Mouse (Mus musculus) embryonic facial prominence, embryonic 11.5 days (tissue): ENCODE results near the gene Sox21. TPM values are rescaled to one million over a fixed set of nuclear protein-coding genes. Genes with fewer than 3 reads are reported as not detected.

Source experiments
- ATAC-seq: fragments of 200-750 bp; cut with Nextera tagmentation; replicated peaks from 2 replicates; pipeline ENCODE4 v1.8.0; 2017; ENCODE audit warnings: low read depth; ENCODE audit not compliant: insufficient number of reproducible peaks, low FRiP score, low TSS enrichment
- DNase-seq: peaks from one replicate; pipeline ENCODE4 v3.0.0-alpha.2; 2015; ENCODE audit warnings: low spot score
- H3K27ac ChIP-seq: fragments of 300-500 bp; sonication (generic); replicated peaks from 2 replicates; pipeline ENCODE4 v1.5.1; 2014; ENCODE audit warnings: mild to moderate bottlenecking, low read depth, low read length, control low read depth
- H3K27me3 ChIP-seq: fragments of 300-500 bp; sonication (generic); 2 replicates; pipeline ENCODE4 v1.6.1; 2014; ENCODE audit warnings: mild to moderate bottlenecking, low read length, moderate library complexity, mixed read lengths; ENCODE audit not compliant: control insufficient read depth, insufficient read depth
- H3K36me3 ChIP-seq: fragments of 300-500 bp; sonication (generic); replicated peaks from 2 replicates; pipeline ENCODE4 v1.6.1; 2014; ENCODE audit warnings: low read depth, mild to moderate bottlenecking, low read length, moderate library complexity, mixed read lengths; ENCODE audit not compliant: control insufficient read depth, insufficient read depth
- H3K4me1 ChIP-seq: fragments of 300-500 bp; sonication (generic); 2 replicates; pipeline ENCODE4 v1.6.1; 2014; ENCODE audit warnings: low read length, mixed read lengths; ENCODE audit not compliant: control insufficient read depth, insufficient read depth
- H3K4me2 ChIP-seq: fragments of 300-500 bp; sonication (generic); 2 replicates; pipeline ENCODE4 v1.6.1; 2014; ENCODE audit warnings: low read depth, mild to moderate bottlenecking, control low read depth, low read length, moderate library complexity
- H3K4me3 ChIP-seq: fragments of 300-500 bp; sonication (generic); 2 replicates; pipeline ENCODE4 v1.5.1; 2014; ENCODE audit warnings: low read depth, low read length, control low read depth
- H3K9ac ChIP-seq: fragments of 300-500 bp; sonication (generic); replicated peaks from 2 replicates; pipeline ENCODE4 v1.6.1; 2014; ENCODE audit warnings: mild to moderate bottlenecking, control low read depth, low read length
- H3K9me3 ChIP-seq: fragments of 300-500 bp; sonication (generic); replicated peaks from 2 replicates; pipeline ENCODE4 v1.6.1; 2016; ENCODE audit warnings: mild to moderate bottlenecking, low read length, inconsistent platforms, mixed read lengths; ENCODE audit not compliant: control insufficient read depth
- WGBS: fragments of 180-500 bp; shearing (Covaris S2); extraction: QIAGEN DNeasy Blood & Tissue Kit; methylation state at CpG from one replicate; pipeline ENCODE4 v1.1.7; 2014; 5-methylcytosine and 5-hydroxymethylcytosine counted together
- polyA plus RNA-seq: library from polyadenylated mRNA; unstranded; fragments of >200 nt; fragmentation: Nextera tagmentation; extraction: Ambion mirVana; gene quantifications from 2 replicates; pipeline ENCODE4 v1.2.1, GENCODE M21; 2014

Gene Sox21
- polyA plus RNA-seq, 1 experiment from 2014 or later = 5.0 TPM

GRCm38 (mm10) chr14:118212188-118212804 lies 24.5 kb downstream of the Sox21 start:
- H3K4me2 ChIP-seq = no peak overlapping the region
- H3K36me3 ChIP-seq = no peaks in the 10 kb centered on the region
- no peaks in the 10 kb centered on the region for H3K9me3 ChIP-seq
- DNase-seq (no peak), ATAC-seq (no peak)
- H3K27ac ChIP-seq = no peak overlapping the region
- H3K4me1 ChIP-seq = no peaks in the 10 kb centered on the region
- H3K27me3 ChIP-seq = no peaks in the 10 kb centered on the region
- WGBS = 81% methylated on average over 15 of the region's 15 CpGs
- H3K4me3 ChIP-seq = no peak overlapping the region
- H3K9ac ChIP-seq = no peak overlapping the region

GRCm38 (mm10) chr14:118209642-118210041 lies 27.2 kb downstream of the Sox21 start:
- Histone ChIP-seq H3K4me3 (no peak overlapping the region), H3K4me1 (no peaks in the 10 kb centered on the region), H3K4me2 (no peak overlapping the region), H3K36me3 (no peaks in the 10 kb centered on the region), H3K9me3 (no peaks in the 10 kb centered on the region), H3K27ac (no peak overlapping the region), H3K27me3 (no peaks in the 10 kb centered on the region), H3K9ac (no peak overlapping the region)
- WGBS = 21% methylated on average over 5 of the region's 5 CpGs
- peak; percentile 80 for DNase-seq
- ATAC-seq = no peak

GRCm38 (mm10) chr14:118207347-118207746 lies 29.5 kb downstream of the Sox21 start:
- WGBS = 81% methylated on average over 3 of the region's 3 CpGs
- Histone ChIP-seq H3K36me3 (no peaks in the 10 kb centered on the region), H3K27me3 (no peaks in the 10 kb centered on the region), H3K4me3 (no peak overlapping the region), H3K4me1 (no peaks in the 10 kb centered on the region), H3K4me2 (no peak overlapping the region), H3K9ac (no peak overlapping the region), H3K9me3 (no peaks in the 10 kb centered on the region), H3K27ac (no peak overlapping the region)
- ATAC-seq (no peak), DNase-seq (no peak)

- Histone ChIP-seq H3K27ac (no peak overlapping the region), H3K9me3 (no peaks in the 10 kb centered on the region), H3K4me3 (no peak overlapping the region), H3K9ac (no peak overlapping the region), H3K36me3 (no peaks in the 10 kb centered on the region), H3K4me2 (no peak overlapping the region), H3K4me1 (no peaks in the 10 kb centered on the region), H3K27me3 (no peaks in the 10 kb centered on the region)
- ATAC-seq (no peak), DNase-seq (no peak)
- 81% methylated on average over 7 of the region's 7 CpGs for WGBS
Measured at GRCm38 (mm10) chr14:118203031-118203430, 33.8 kb downstream of the Sox21 start.

- Histone ChIP-seq H3K27me3 (no peaks in the 10 kb centered on the region), H3K4me2 (no peak overlapping the region), H3K36me3 (no peaks in the 10 kb centered on the region), H3K4me3 (no peak overlapping the region), H3K4me1 (no peaks in the 10 kb centered on the region), H3K9ac (no peak overlapping the region), H3K27ac (no peak overlapping the region), H3K9me3 (no peaks in the 10 kb centered on the region)
- ATAC-seq (no peak), DNase-seq (no peak)
- 86% methylated on average over 5 of the region's 5 CpGs for WGBS
Measured at GRCm38 (mm10) chr14:118202006-118202405, 34.8 kb downstream of the Sox21 start.

- H3K4me1 ChIP-seq = no peaks in the 10 kb centered on the region
- no peak for ATAC-seq
- WGBS = 90% methylated on average over 3 of the region's 3 CpGs
Measured at GRCm38 (mm10) chr14:118200731-118201130, 36.1 kb downstream of the Sox21 start.

GRCm38 (mm10) chr14:118197063-118197462 lies 39.8 kb downstream of the Sox21 start:
- H3K4me2 ChIP-seq = no peak overlapping the region
- no peak overlapping the region for H3K27ac ChIP-seq
- H3K9ac ChIP-seq = no peak overlapping the region
- 78% methylated on average over 12 of the region's 12 CpGs for WGBS
- DNase-seq = no peak
- H3K4me1 ChIP-seq = no peaks in the 10 kb centered on the region
- H3K27me3 ChIP-seq = 0 out of 2 replicates have a peak, but pooled peaks cover 3% of the 10 kb centered on the region
- ATAC-seq = no peak
- H3K9me3 ChIP-seq = no peaks in the 10 kb centered on the region
- H3K36me3 ChIP-seq = no peaks in the 10 kb centered on the region
- H3K4me3 ChIP-seq = no peak overlapping the region

More at GRCm38 (mm10) chr14:118200731-118201130, 36.1 kb downstream of the Sox21 start:
- H3K36me3 ChIP-seq = no peaks in the 10 kb centered on the region
- H3K4me2 ChIP-seq = no peak overlapping the region
- no peak overlapping the region for H3K9ac ChIP-seq
- H3K27ac ChIP-seq = no peak overlapping the region
- no peaks in the 10 kb centered on the region for H3K27me3 ChIP-seq
- no peak overlapping the region for H3K4me3 ChIP-seq
- no peak for DNase-seq
- no peaks in the 10 kb centered on the region for H3K9me3 ChIP-seq

- 63% methylated on average over 13 of the region's 13 CpGs for WGBS
- Histone ChIP-seq H3K9ac (no peak overlapping the region), H3K4me2 (no peak overlapping the region), H3K9me3 (no peaks in the 10 kb centered on the region), H3K4me3 (no peak overlapping the region), H3K27me3 (0 out of 2 replicates have a peak, but pooled peaks cover 3% of the 10 kb centered on the region), H3K27ac (no peak overlapping the region), H3K36me3 (no peaks in the 10 kb centered on the region), H3K4me1 (no peaks in the 10 kb centered on the region)
- ATAC-seq (no peak), DNase-seq (no peak)
Measured at GRCm38 (mm10) chr14:118194219-118194914, 42.5 kb downstream of the Sox21 start.
